Mouse (Mus musculus): Measurements from ENCODE around the gene Itgam. TPM values are rescaled to one million over a fixed set of nuclear protein-coding genes. Genes with fewer than 3 reads are reported as not detected.
"Not testable (repeated sequence)": the region's sequence is repeated elsewhere in the genome, so short reads cannot be mapped to it uniquely, and the experiment has no call there.

Gene Itgam
- polyA plus RNA-seq, 1 experiment from 2014 or later: 0.91 TPM

GRCm38 (mm10) chr7:128024364-128024763 is 38.1 kb upstream of the Itgam start:
- no peak overlapping the region for H3K27ac ChIP-seq (replicated peaks; ENCODE audit: low read depth, low read length)
- WGBS: 93% methylated on average over 9 of the region's 9 CpGs
- no peaks in the 10 kb centered on the region for H3K36me3 ChIP-seq (replicated peaks; ENCODE audit: control insufficient read depth, insufficient read depth, low read depth, low read length)
- H3K4me2 ChIP-seq (ENCODE audit: low read depth, low read length): no peak overlapping the region
- no peak overlapping the region for H3K9ac ChIP-seq (replicated peaks; ENCODE audit: low read length)
- ATAC-seq (replicated peaks; ENCODE audit: insufficient number of reproducible peaks, low FRiP score, low TSS enrichment, low read depth) (no peak), DNase-seq (ENCODE audit: low spot score) (no peak)
- no peaks in the 10 kb centered on the region for H3K27me3 ChIP-seq (ENCODE audit: control insufficient read depth, insufficient read depth, low read length)
- H3K9me3 ChIP-seq (replicated peaks; ENCODE audit: control insufficient read depth, low read length): no peaks in the 10 kb centered on the region
- no peak overlapping the region for H3K4me3 ChIP-seq (ENCODE audit: low read depth, low read length)
- H3K4me1 ChIP-seq (ENCODE audit: control insufficient read depth, insufficient read depth, low read length): no peaks in the 10 kb centered on the region

- DNase-seq (ENCODE audit: low spot score): no peak
- H3K9me3 ChIP-seq (replicated peaks; ENCODE audit: control insufficient read depth, low read length): no peaks in the 10 kb centered on the region
These were observed 37.5 kb upstream of the Itgam start for GRCm38 (mm10) chr7:128024932-128025331.

DNA sequence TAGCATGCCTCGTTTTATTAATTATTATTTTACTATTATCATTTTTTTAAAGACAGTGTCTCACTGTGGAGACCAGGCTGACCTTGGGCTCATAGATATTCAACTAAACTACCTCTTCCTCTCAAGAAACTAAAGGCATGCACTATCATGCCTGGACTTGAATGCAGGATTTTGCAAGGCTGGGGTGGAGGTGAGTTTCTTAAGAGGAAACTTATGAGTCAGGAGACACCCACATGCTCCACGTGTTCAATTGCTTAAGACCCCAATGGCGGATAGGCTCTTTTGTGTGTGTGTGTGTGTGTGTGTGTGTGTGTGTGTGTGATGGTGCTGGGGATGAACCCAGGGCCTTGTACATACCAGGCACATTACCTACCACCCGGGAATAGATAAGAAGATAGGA is 37.1 kb upstream of the Itgam start:
- H3K9me3 ChIP-seq (replicated peaks; ENCODE audit: control insufficient read depth, low read length): no peaks in the 10 kb centered on the region
- ATAC-seq (replicated peaks; ENCODE audit: insufficient number of reproducible peaks, low FRiP score, low TSS enrichment, low read depth) (no peak), DNase-seq (ENCODE audit: low spot score) (no peak)
- H3K9ac ChIP-seq (replicated peaks; ENCODE audit: low read length): no peak overlapping the region
- WGBS: 84% methylated on average over 4 of the region's 4 CpGs
- no peaks in the 10 kb centered on the region for H3K36me3 ChIP-seq (replicated peaks; ENCODE audit: control insufficient read depth, insufficient read depth, low read depth, low read length)
- no peak overlapping the region for H3K27ac ChIP-seq (replicated peaks; ENCODE audit: low read depth, low read length)
- H3K4me2 ChIP-seq (ENCODE audit: low read depth, low read length): no peak overlapping the region
- no peaks in the 10 kb centered on the region for H3K4me1 ChIP-seq (ENCODE audit: control insufficient read depth, insufficient read depth, low read length)
- no peaks in the 10 kb centered on the region for H3K27me3 ChIP-seq (ENCODE audit: control insufficient read depth, insufficient read depth, low read length)
- H3K4me3 ChIP-seq (ENCODE audit: low read depth, low read length): no peak overlapping the region

More at GRCm38 (mm10) chr7:128024932-128025331, 37.5 kb upstream of the Itgam start:
- no peak overlapping the region for H3K4me3 ChIP-seq (ENCODE audit: low read depth, low read length)
- no peaks in the 10 kb centered on the region for H3K27me3 ChIP-seq (ENCODE audit: control insufficient read depth, insufficient read depth, low read length)
- no peaks in the 10 kb centered on the region for H3K36me3 ChIP-seq (replicated peaks; ENCODE audit: control insufficient read depth, insufficient read depth, low read depth, low read length)
- no peak overlapping the region for H3K9ac ChIP-seq (replicated peaks; ENCODE audit: low read length)
- no peak for ATAC-seq (replicated peaks; ENCODE audit: insufficient number of reproducible peaks, low FRiP score, low TSS enrichment, low read depth)
- 91% methylated on average over 4 of the region's 4 CpGs for WGBS
- no peaks in the 10 kb centered on the region for H3K4me1 ChIP-seq (ENCODE audit: control insufficient read depth, insufficient read depth, low read length)
- no peak overlapping the region for H3K4me2 ChIP-seq (ENCODE audit: low read depth, low read length)
- no peak overlapping the region for H3K27ac ChIP-seq (replicated peaks; ENCODE audit: low read depth, low read length)

DNA sequence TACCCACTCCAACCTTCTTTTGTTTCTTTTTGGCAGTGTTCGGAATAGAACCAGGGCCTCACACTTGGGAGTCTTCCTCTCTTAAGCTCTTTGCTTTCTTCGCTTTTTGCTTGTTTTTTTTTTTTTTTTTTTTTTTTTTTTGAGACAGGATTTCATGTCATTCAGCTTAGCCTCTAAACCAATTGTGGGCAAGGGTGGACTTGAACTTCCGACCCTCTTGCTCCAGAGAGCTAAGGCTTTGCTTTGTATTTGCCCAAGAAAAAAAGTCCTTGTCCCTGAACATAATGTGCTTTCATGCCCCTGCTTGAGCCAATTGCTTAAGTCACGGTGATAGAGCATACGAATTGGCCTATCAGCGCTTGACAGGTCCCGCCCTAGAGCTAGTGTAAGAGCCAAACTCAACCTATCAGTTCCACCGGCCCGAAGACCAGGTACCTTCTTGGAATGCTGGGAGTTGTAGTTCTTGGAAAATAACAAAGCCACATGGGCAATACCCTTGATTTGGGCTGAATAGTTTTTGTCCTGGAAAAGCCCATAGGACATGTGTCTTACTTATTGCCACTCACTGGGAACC is 30.9 kb upstream of the Itgam start:
- Histone ChIP-seq H3K9ac (replicated peaks; ENCODE audit: low read length) (no peak overlapping the region), H3K27me3 (ENCODE audit: control insufficient read depth, insufficient read depth, low read length) (no peaks in the 10 kb centered on the region), H3K9me3 (replicated peaks; ENCODE audit: control insufficient read depth, low read length) (no peaks in the 10 kb centered on the region), H3K4me1 (ENCODE audit: control insufficient read depth, insufficient read depth, low read length) (no peaks in the 10 kb centered on the region), H3K4me2 (ENCODE audit: low read depth, low read length) (no peak overlapping the region), H3K27ac (replicated peaks; ENCODE audit: low read depth, low read length) (no peak overlapping the region), H3K36me3 (replicated peaks; ENCODE audit: control insufficient read depth, insufficient read depth, low read depth, low read length) (no peaks in the 10 kb centered on the region), H3K4me3 (ENCODE audit: low read depth, low read length) (no peak overlapping the region)
- ATAC-seq (replicated peaks; ENCODE audit: insufficient number of reproducible peaks, low FRiP score, low TSS enrichment, low read depth): no peak; the same call in 1 of the 2 replicates
- peak; percentile 70 for DNase-seq (ENCODE audit: low spot score)
- WGBS: 36% methylated on average over 9 of the region's 9 CpGs

- Histone ChIP-seq H3K27me3 (ENCODE audit: control insufficient read depth, insufficient read depth, low read length) (no peaks in the 10 kb centered on the region), H3K9me3 (replicated peaks; ENCODE audit: control insufficient read depth, low read length) (no peaks in the 10 kb centered on the region), H3K4me1 (ENCODE audit: control insufficient read depth, insufficient read depth, low read length) (no peaks in the 10 kb centered on the region), H3K27ac (replicated peaks; ENCODE audit: low read depth, low read length) (no peak overlapping the region), H3K4me2 (ENCODE audit: low read depth, low read length) (no peak overlapping the region), H3K9ac (replicated peaks; ENCODE audit: low read length) (no peak overlapping the region), H3K4me3 (ENCODE audit: low read depth, low read length) (no peak overlapping the region), H3K36me3 (replicated peaks; ENCODE audit: control insufficient read depth, insufficient read depth, low read depth, low read length) (no peaks in the 10 kb centered on the region)
- no peak for ATAC-seq (replicated peaks; ENCODE audit: insufficient number of reproducible peaks, low FRiP score, low TSS enrichment, low read depth)
- WGBS: 93% methylated on average over 5 of the region's 5 CpGs
- no peak for DNase-seq (ENCODE audit: low spot score)
These were observed 30.0 kb upstream of the Itgam start for GRCm38 (mm10) chr7:128032290-128032988.

DNA sequence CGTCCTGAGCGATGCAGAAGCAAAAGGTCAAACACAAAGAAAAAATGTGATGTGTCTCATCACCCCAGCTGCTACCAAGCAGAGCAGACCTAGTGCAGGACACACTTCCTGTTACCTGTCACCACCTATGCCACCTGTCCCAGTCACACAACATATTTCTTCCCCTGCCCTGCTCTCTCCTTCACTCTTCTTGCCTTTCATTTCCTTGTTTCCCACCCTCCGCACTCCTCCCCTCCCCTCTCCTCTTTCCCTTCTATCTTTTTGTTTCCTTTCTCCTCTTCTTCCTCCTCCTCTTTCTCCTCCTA is 29.5 kb upstream of the Itgam start:
- Histone ChIP-seq H3K27me3 (ENCODE audit: control insufficient read depth, insufficient read depth, low read length) (no peaks in the 10 kb centered on the region), H3K4me2 (ENCODE audit: low read depth, low read length) (no peak overlapping the region), H3K9ac (replicated peaks; ENCODE audit: low read length) (no peak overlapping the region), H3K4me3 (ENCODE audit: low read depth, low read length) (no peak overlapping the region), H3K4me1 (ENCODE audit: control insufficient read depth, insufficient read depth, low read length) (no peaks in the 10 kb centered on the region), H3K9me3 (replicated peaks; ENCODE audit: control insufficient read depth, low read length) (no peaks in the 10 kb centered on the region), H3K27ac (replicated peaks; ENCODE audit: low read depth, low read length) (no peak overlapping the region), H3K36me3 (replicated peaks; ENCODE audit: control insufficient read depth, insufficient read depth, low read depth, low read length) (no peaks in the 10 kb centered on the region)
- WGBS: 96% methylated on average over 3 of the region's 3 CpGs
- no peak for ATAC-seq (replicated peaks; ENCODE audit: insufficient number of reproducible peaks, low FRiP score, low TSS enrichment, low read depth)
- no peak for DNase-seq (ENCODE audit: low spot score)

DNA sequence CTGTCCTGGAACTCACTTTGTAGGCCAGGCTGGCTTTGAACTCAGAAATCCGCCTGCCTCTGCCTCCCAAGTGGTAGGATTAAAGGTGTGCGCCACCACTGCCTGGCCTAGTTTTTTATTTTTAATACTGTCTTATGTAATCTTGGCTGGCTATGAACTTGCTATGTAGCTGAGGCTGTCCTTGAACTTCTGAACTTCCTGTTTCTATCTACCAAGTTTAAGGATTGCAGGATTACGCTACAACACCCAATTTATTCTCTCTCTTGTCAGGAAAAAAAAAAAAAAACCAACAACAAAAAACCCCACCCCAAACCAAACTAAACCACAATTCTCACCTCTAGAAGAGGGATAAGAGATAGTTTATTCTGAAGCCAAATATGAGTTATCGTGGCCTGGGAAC is 28.8 kb upstream of the Itgam start:
- no peak overlapping the region for H3K4me2 ChIP-seq (ENCODE audit: low read depth, low read length)
- no peaks in the 10 kb centered on the region for H3K9me3 ChIP-seq (replicated peaks; ENCODE audit: control insufficient read depth, low read length)
- WGBS: 89% methylated on average over 4 of the region's 4 CpGs
- ATAC-seq (replicated peaks; ENCODE audit: insufficient number of reproducible peaks, low FRiP score, low TSS enrichment, low read depth): no peak
- no peak overlapping the region for H3K4me3 ChIP-seq (ENCODE audit: low read depth, low read length)
- H3K9ac ChIP-seq (replicated peaks; ENCODE audit: low read length): no peak overlapping the region
- no peaks in the 10 kb centered on the region for H3K4me1 ChIP-seq (ENCODE audit: control insufficient read depth, insufficient read depth, low read length)
- H3K27me3 ChIP-seq (ENCODE audit: control insufficient read depth, insufficient read depth, low read length): no peaks in the 10 kb centered on the region
- H3K36me3 ChIP-seq (replicated peaks; ENCODE audit: control insufficient read depth, insufficient read depth, low read depth, low read length): no peaks in the 10 kb centered on the region
- H3K27ac ChIP-seq (replicated peaks; ENCODE audit: low read depth, low read length): no peak overlapping the region
- no peak for DNase-seq (ENCODE audit: low spot score)

DNA sequence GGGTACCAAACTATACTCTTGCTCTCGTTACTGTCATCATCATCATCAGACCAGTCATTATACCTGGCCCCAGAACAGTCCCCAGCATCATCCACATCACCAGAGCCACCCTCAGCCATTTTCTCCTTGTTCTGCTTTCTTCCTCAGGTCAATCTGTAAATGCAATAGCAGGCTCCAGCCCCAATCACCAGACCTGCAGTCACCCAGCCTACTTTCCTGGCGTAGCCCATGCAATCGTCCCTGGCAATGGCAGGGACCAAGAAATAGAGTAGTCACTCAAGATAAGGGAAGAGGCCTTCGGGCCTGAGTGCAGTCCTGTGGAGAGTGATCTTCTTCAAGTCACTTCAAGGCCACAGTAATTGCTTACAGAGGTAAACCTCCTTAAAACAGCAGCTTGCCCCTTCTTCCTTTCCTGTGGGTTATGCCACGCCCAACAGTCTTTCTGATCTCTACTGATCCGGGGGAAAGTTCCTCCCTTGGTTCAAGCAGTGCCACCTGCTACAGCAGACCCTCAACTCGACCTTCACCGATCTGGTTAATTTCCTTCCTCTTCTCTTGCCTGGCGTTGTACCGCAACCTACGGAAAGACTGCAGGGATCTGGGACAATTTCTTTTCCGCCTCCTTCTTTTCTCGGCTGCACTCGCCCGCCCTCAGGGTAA is 20.1 kb upstream of the Itgam start:
- ATAC-seq (replicated peaks; ENCODE audit: insufficient number of reproducible peaks, low FRiP score, low TSS enrichment, low read depth); H3K4me3 ChIP-seq (ENCODE audit: low read depth, low read length); DNase-seq (ENCODE audit: low spot score); H3K9ac ChIP-seq (replicated peaks; ENCODE audit: low read length); H3K36me3 ChIP-seq (replicated peaks; ENCODE audit: control insufficient read depth, insufficient read depth, low read depth, low read length); H3K27ac ChIP-seq (replicated peaks; ENCODE audit: low read depth, low read length); H3K27me3 ChIP-seq (ENCODE audit: control insufficient read depth, insufficient read depth, low read length); H3K4me1 ChIP-seq (ENCODE audit: control insufficient read depth, insufficient read depth, low read length); H3K4me2 ChIP-seq (ENCODE audit: low read depth, low read length); H3K9me3 ChIP-seq (replicated peaks; ENCODE audit: control insufficient read depth, low read length): not testable (repeated sequence)
- WGBS: 78% methylated on average over 15 of the region's 15 CpGs
